Mouse (Mus musculus): ENCODE measurements around the gene Hmga1.

GRCm38 (mm10) chr17:27600286-27600685, 44.0 kb downstream of the Hmga1 start:
- TF ChIP-seq CTCF (IDR thresholded peaks at IDR 0.05; ENCODE audit: low read depth, low read length): no peak
- TF ChIP-seq POLR2A (IDR thresholded peaks at IDR 0.05; ENCODE audit: extremely low read depth, insufficient read depth, low read length): no peak
